Mouse (Mus musculus) adrenal gland, adult 8-10 months (tissue): ENCODE measurements at regions not wholly inside any gene's neighbourhood (a gene's known extent, or its start where the extent isn't known, plus 50 kb on each side); places are given as distances from the start of the nearest gene placed in this dataset.

Experiments used
- DNase-seq: peaks from one replicate; pipeline ENCODE4 v3.0.0; 2022

- no peak for DNase-seq
These were observed 63.3 kb downstream of the Tmem18 start for GRCm38 (mm10) chr12:30647511-30647910.

GRCm38 (mm10) chr12:30651506-30651905, 67.3 kb downstream of the Tmem18 start:
- no peak for DNase-seq

- no peak for DNase-seq
These were observed 70.3 kb downstream of the Tmem18 start for GRCm38 (mm10) chr12:30654347-30655075.

- no peak for DNase-seq
These were observed 70.8 kb downstream of the Tmem18 start for GRCm38 (mm10) chr12:30655076-30655421.

- no peak for DNase-seq
These were observed 94.6 kb downstream of the Tmem18 start for GRCm38 (mm10) chr12:30678826-30679225.

GRCm38 (mm10) chr12:30690038-30690437, 105.8 kb downstream of the Tmem18 start:
- DNase-seq = no peak

GRCm38 (mm10) chr12:30693540-30693939, 109.3 kb downstream of the Tmem18 start:
- no peak for DNase-seq

- DNase-seq = no peak
These were observed 114.0 kb downstream of the Tmem18 start for GRCm38 (mm10) chr12:30698256-30698655.

GRCm38 (mm10) chr12:30703691-30704090, 119.5 kb downstream of the Tmem18 start:
- DNase-seq = no peak

- DNase-seq = no peak
These were observed 123.0 kb downstream of the Tmem18 start for GRCm38 (mm10) chr12:30707271-30707670.

- DNase-seq = no peak
These were observed 124.5 kb downstream of the Tmem18 start for GRCm38 (mm10) chr12:30708635-30709181.

GRCm38 (mm10) chr12:30710554-30710953, 126.3 kb downstream of the Tmem18 start:
- no peak for DNase-seq

- DNase-seq = no peak
These were observed 142.5 kb downstream of the Tmem18 start for GRCm38 (mm10) chr12:30726747-30727146.

- DNase-seq = no peak
These were observed 145.2 kb downstream of the Tmem18 start for GRCm38 (mm10) chr12:30729437-30729836.

- DNase-seq = peak; percentile 71
These were observed 116.5 kb upstream of the Alkal2 start for GRCm38 (mm10) chr12:30767621-30768020.

GRCm38 (mm10) chr12:30793371-30793770, 90.8 kb upstream of the Alkal2 start:
- DNase-seq = no peak

GRCm38 (mm10) chr12:30816096-30816495, 68.0 kb upstream of the Alkal2 start:
- peak; percentile 8 for DNase-seq

GRCm38 (mm10) chr12:30831383-30831782, 52.7 kb upstream of the Alkal2 start:
- no peak for DNase-seq
